Mouse (Mus musculus) stomach, postnatal 0 days (tissue): ENCODE measurements around the gene Pcyt1b.

Experiments
- CTCF ChIP-seq: IDR thresholded peaks from 2 replicates; pipeline ENCODE4 v1.5.1; 2016; ENCODE audit warnings: antibody characterized with exemption, low read depth, mild to moderate bottlenecking, moderate library complexity
- EP300 ChIP-seq: optimal IDR thresholded peaks from 2 replicates; pipeline ENCODE3; 2016; ENCODE audit warnings: antibody characterized with exemption

GRCm38 (mm10) chrX:93697596-93697995 is 42.9 kb downstream of the Pcyt1b start:
- TF ChIP-seq EP300, result no peak
- TF ChIP-seq CTCF, result no peak
